ENCODE assay signal across 28 mouse cellular contexts in genomic region chr13:39321111-39321510, GRCm38 (mm10).
"Had no signal": no experiment of that assay in that cellular context is flagged by ENCODE, and none has a peak within 500 bp of the region (broad histone marks: within the 10 kb centered on the region; RNA-seq: fewer than 3 reads in every experiment).

No protein-coding gene starts in this region.

- DNase-seq: gastrocnemius, postnatal 14 days; gastrocnemius, postnatal 36 days; heart, adult 2 months; heart, postnatal 14 days; heart, postnatal 36 days; kidney, adult 11 months; kidney, adult 2 months; kidney, adult 9 months; kidney, postnatal 14 days; kidney, postnatal 36 days; layer of hippocampus, adult 9-11 months; layer of hippocampus, postnatal 36 days; liver; liver, embryonic 13.5 days; liver, postnatal 0 days had no signal

- H3K27me3 ChIP-seq: heart, embryonic 13.5 days; heart, embryonic 15.5 days; hindbrain, embryonic 13.5 days; hindbrain, embryonic 15.5 days; kidney, embryonic 15.5 days; limb, embryonic 12.5 days; liver, embryonic 13.5 days; liver, embryonic 15.5 days had no signal

- H3K4me2 ChIP-seq: heart, embryonic 11.5 days; heart, embryonic 13.5 days; heart, embryonic 15.5 days; hindbrain, embryonic 13.5 days; hindbrain, embryonic 15.5 days; kidney, embryonic 15.5 days; limb, embryonic 12.5 days; liver, embryonic 11.5 days; liver, embryonic 13.5 days; liver, embryonic 15.5 days had no signal

- H3K36me3 ChIP-seq: heart, embryonic 13.5 days; heart, embryonic 15.5 days; hindbrain, embryonic 13.5 days; hindbrain, embryonic 15.5 days; kidney, embryonic 15.5 days; limb, embryonic 10.5 days; limb, embryonic 12.5 days; liver, embryonic 13.5 days; liver, embryonic 15.5 days had no signal

- H3K4me1 ChIP-seq: heart, embryonic 13.5 days; heart, embryonic 15.5 days; hindbrain, embryonic 13.5 days; hindbrain, embryonic 15.5 days; kidney, embryonic 15.5 days; limb, embryonic 10.5 days; liver, embryonic 13.5 days; liver, embryonic 15.5 days had no signal

- ATAC-seq: hindbrain, postnatal 0 days; intestine, embryonic 16.5 days; liver, postnatal 0 days had no signal

- H3K9ac ChIP-seq: heart, embryonic 13.5 days; heart, embryonic 15.5 days; hindbrain, embryonic 13.5 days; hindbrain, embryonic 15.5 days; kidney, embryonic 15.5 days; limb, embryonic 12.5 days; liver, embryonic 13.5 days; liver, embryonic 15.5 days; liver, postnatal 0 days had no signal

- H3K9me3 ChIP-seq: heart, embryonic 13.5 days; heart, embryonic 15.5 days; hindbrain, embryonic 13.5 days; hindbrain, embryonic 15.5 days; kidney, embryonic 15.5 days; limb, embryonic 10.5 days; limb, embryonic 12.5 days; liver, embryonic 15.5 days had no signal

- H3K27ac ChIP-seq: heart, adult 2 months; heart, embryonic 13.5 days; heart, embryonic 15.5 days; hindbrain, embryonic 13.5 days; hindbrain, embryonic 15.5 days; hindbrain, postnatal 0 days; kidney, embryonic 15.5 days; kidney, postnatal 0 days; limb, embryonic 10.5 days; limb, embryonic 12.5 days; liver, embryonic 13.5 days; liver, embryonic 15.5 days had no signal

- H3K4me3 ChIP-seq: heart, adult 2 months; heart, embryonic 13.5 days; heart, embryonic 15.5 days; hindbrain, embryonic 13.5 days; hindbrain, embryonic 15.5 days; kidney, embryonic 15.5 days; limb, embryonic 10.5 days; limb, embryonic 12.5 days; liver, embryonic 13.5 days; liver, embryonic 15.5 days had no signal
